Mouse (Mus musculus) lung, postnatal 0 days (tissue): ENCODE results near the gene Foxk2.
"Not testable (repeated sequence)": the region's sequence is repeated elsewhere in the genome, so short reads cannot be mapped to it uniquely, and the experiment has no call there.

Experiments
- CTCF ChIP-seq: IDR thresholded peaks from 2 replicates; pipeline ENCODE4 v1.5.1; 2016; ENCODE audit warnings: antibody characterized with exemption, mild to moderate bottlenecking
- EP300 ChIP-seq: IDR thresholded peaks from 2 replicates; pipeline ENCODE4 v1.6.1; 2016; ENCODE audit warnings: antibody characterized with exemption, mild to moderate bottlenecking, control low read depth

DNA sequence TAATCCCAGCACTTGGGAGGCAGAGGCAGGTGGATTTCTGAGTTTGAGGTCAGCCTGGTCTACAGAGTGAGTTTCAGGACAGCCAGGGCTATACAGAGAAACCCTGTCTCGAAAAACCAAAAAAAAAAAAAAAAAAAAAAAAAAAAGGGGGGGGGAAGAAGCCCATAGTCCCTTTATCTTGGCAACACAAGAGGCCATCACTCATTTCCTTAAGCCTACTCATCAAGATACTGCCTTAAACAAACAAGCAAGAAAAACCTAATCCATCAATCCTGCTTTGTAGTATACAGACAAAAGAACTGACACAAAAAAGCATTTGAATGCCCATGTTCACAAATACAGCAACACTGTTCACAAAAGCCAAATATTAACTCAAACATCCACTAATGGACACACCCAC, 82.6 kb downstream of the Foxk2 start:
- not testable (repeated sequence) for TF ChIP-seq CTCF, EP300
